Mouse (Mus musculus): ENCODE results near the gene Fgd2.

DNA sequence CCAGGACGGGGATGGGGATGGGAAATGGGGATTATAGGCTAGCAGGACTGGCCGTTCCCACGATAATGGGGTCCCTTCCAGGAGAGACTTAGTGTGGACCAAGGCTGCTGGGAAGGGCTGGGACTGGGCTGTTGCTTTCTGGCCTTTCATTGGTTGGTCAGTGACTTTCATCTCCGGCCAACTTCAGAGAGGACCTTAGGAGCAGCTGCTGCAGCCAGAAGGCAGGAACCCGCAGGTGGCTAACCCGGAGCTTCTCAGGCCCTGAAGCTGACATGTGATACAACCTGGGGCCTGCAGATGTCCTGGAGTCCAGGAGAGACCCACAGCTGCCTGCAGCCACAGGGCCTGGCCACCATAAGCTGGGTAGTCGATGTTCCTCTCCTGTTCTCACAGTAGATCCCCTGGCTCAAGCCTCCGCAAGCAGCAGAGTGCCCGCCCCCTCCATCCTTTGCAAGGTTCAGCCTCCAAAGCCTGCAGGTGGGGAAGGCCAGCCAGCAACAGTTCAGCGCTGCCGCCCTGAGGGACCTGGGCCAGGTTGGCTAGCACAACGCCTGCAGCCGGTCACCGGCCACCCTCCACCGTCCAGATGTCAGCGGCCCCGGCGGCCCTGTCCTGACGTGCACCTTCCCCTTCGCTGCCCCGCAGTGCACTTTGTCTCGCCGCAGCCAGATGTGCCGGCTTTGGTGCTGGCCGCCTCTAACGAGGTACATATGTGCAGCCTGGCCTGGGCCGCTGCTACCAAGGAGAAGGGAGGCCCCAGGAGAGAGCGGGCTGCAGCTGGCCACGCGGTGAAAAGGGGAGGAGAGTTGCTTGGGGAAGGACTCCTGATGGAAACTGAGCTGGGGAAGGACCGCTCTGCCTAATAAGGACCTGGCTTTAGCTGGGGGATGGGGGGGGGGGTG, 55.3 kb downstream of the Fgd2 start:
- TF ChIP-seq POLR2A (IDR thresholded peaks at IDR 0.05; ENCODE audit: borderline replicate concordance, control insufficient read depth, low read depth, low read length) = no peak; the same call in 1 of the 2 replicates
- TF ChIP-seq CTCF (IDR thresholded peaks at IDR 0.05; ENCODE audit: control insufficient read depth, insufficient read depth, low read length) = no peak
